Mouse (Mus musculus): ENCODE results near the gene Alox12.

- TF ChIP-seq CTCF (IDR thresholded peaks at IDR 0.05; ENCODE audit: low read depth, low read length) (no peak), POLR2A (IDR thresholded peaks at IDR 0.05; ENCODE audit: borderline replicate concordance, low read depth, low read length) (no peak)
These were observed 42.7 kb downstream of the Alox12 start, which contains the start of gene Slc16a11 for GRCm38 (mm10) chr11:70212423-70212822.

All from bone marrow macrophage, adult 2 months (primary cell).